Mouse (Mus musculus): ENCODE measurements around the gene Rbsn. TPM values are rescaled to one million over a fixed set of nuclear protein-coding genes. Genes with fewer than 3 reads are reported as not detected.

The Rbsn gene
- polyA plus RNA-seq, 1 experiment from 2014 or later: 31.6 TPM

GRCm38 (mm10) chr6:92158801-92159200 is 55.9 kb downstream of the Rbsn start:
- WGBS: 94% methylated on average over 3 of the region's 3 CpGs
- no peak overlapping the region for H3K4me3 ChIP-seq
- H3K36me3 ChIP-seq: peaks cover 99% of the 10 kb centered on the region
- no peak overlapping the region for H3K9ac ChIP-seq (replicated peaks)
- no peaks in the 10 kb centered on the region for H3K9me3 ChIP-seq
- no peaks in the 10 kb centered on the region; the same call in 1 of the 2 replicates for H3K4me1 ChIP-seq
- no peak for ATAC-seq (ENCODE audit: low FRiP score, low read depth)
- H3K27me3 ChIP-seq: no peaks in the 10 kb centered on the region
- no peak overlapping the region for H3K27ac ChIP-seq (replicated peaks)
- no peak overlapping the region for H3K4me2 ChIP-seq (replicated peaks)

- Histone ChIP-seq H3K9me3 (no peaks in the 10 kb centered on the region), H3K27me3 (no peaks in the 10 kb centered on the region), H3K4me3 (no peak overlapping the region), H3K27ac (replicated peaks) (no peak overlapping the region), H3K9ac (replicated peaks) (no peak overlapping the region), H3K4me2 (replicated peaks) (no peak overlapping the region), H3K4me1 (no peaks in the 10 kb centered on the region), H3K36me3 (peaks cover 73% of the 10 kb centered on the region)
- 98% methylated on average over 1 of the region's 1 CpGs for WGBS
- ATAC-seq (ENCODE audit: low FRiP score, low read depth): no peak
These were observed 61.0 kb downstream of the Rbsn start for GRCm38 (mm10) chr6:92153774-92154173.

GRCm38 (mm10) chr6:92145881-92146280 is 68.8 kb downstream of the Rbsn start:
- Histone ChIP-seq H3K9me3 (no peaks in the 10 kb centered on the region), H3K9ac (replicated peaks) (no peak overlapping the region), H3K27ac (replicated peaks) (no peak overlapping the region), H3K27me3 (no peaks in the 10 kb centered on the region), H3K36me3 (peaks cover 43% of the 10 kb centered on the region), H3K4me1 (no peaks in the 10 kb centered on the region), H3K4me3 (no peak overlapping the region), H3K4me2 (replicated peaks) (no peak overlapping the region)
- no peak for ATAC-seq (ENCODE audit: low FRiP score, low read depth)
- WGBS: 95% methylated on average over 4 of the region's 4 CpGs

Other genes with a start within 250 kb of the Rbsn start
- gene Fgd5, start 236.0 kb downstream of the Rbsn start, polyA plus RNA-seq (2016; fragmentation: Nextera tagmentation; extraction: Ambion mirVana): 7.1 and 8.0 TPM in 2 replicates
- gene Nr2c2, start 123.5 kb downstream of the Rbsn start, polyA plus RNA-seq (2016; fragmentation: Nextera tagmentation; extraction: Ambion mirVana): 32.7 and 36.7 TPM in 2 replicates
- 70.1 and 71.9 TPM in 2 replicates for gene Mrps25, start 30.9 kb downstream of the Rbsn start, polyA plus RNA-seq (2016; fragmentation: Nextera tagmentation; extraction: Ambion mirVana)
- gene Trh, start 29.7 kb upstream of the Rbsn start, polyA plus RNA-seq (2016; fragmentation: Nextera tagmentation; extraction: Ambion mirVana): 1.6 and 1.8 TPM in 2 replicates

All from midbrain, embryonic 12.5 days (tissue).